Mouse (Mus musculus) bone marrow macrophage, adult 2 months (primary cell): ENCODE results near the gene Il2rb. TPM values are rescaled to one million over a fixed set of nuclear protein-coding genes. Genes with fewer than 3 reads are reported as not detected.
A peak's percentile ranks its signal among the peaks of the same experiment; 100 is the strongest.

Experiments used
- H3K27ac ChIP-seq: 2 replicates; pipeline ENCODE4 v1.5.1; 2012; ENCODE audit warnings: low read depth, low read length; ENCODE audit not compliant: insufficient read depth
- H3K4me1 ChIP-seq: 2 replicates; pipeline ENCODE4 v1.6.1; 2012; ENCODE audit warnings: low read length; ENCODE audit not compliant: control insufficient read depth, insufficient read depth
- H3K4me3 ChIP-seq: 2 replicates; pipeline ENCODE4 v1.5.1; 2012; ENCODE audit warnings: mild to moderate bottlenecking, low read length, moderate library complexity; ENCODE audit not compliant: insufficient read depth
- CTCF ChIP-seq: IDR thresholded peaks from 2 replicates; pipeline ENCODE4 v1.5.1; 2012; ENCODE audit warnings: low read depth, mild to moderate bottlenecking, low read length, moderate library complexity
- POLR2A ChIP-seq: IDR thresholded peaks from 2 replicates; pipeline ENCODE4 v1.6.1; 2012; ENCODE audit warnings: mild to moderate bottlenecking, low read depth, low read length, borderline replicate concordance
- polyA plus RNA-seq: library from polyadenylated mRNA; stranded (reverse); fragments of >200 nt; gene quantifications from 2 replicates; pipeline ENCODE4 v1.2.4, GENCODE M21; 2012; ENCODE audit not compliant: missing spikeins, insufficient read depth, insufficient read length

The Il2rb gene
- polyA plus RNA-seq, 1 experiment: not detected

- Histone ChIP-seq H3K4me3 (no peak overlapping the region), H3K27ac (no peak overlapping the region), H3K4me1 (peaks cover 26% of the 10 kb centered on the region)
- TF ChIP-seq CTCF: no peak
- TF ChIP-seq POLR2A: no peak
Measured at GRCm38 (mm10) chr15:78451201-78451600, 43.9 kb downstream of the Il2rb start.

DNA sequence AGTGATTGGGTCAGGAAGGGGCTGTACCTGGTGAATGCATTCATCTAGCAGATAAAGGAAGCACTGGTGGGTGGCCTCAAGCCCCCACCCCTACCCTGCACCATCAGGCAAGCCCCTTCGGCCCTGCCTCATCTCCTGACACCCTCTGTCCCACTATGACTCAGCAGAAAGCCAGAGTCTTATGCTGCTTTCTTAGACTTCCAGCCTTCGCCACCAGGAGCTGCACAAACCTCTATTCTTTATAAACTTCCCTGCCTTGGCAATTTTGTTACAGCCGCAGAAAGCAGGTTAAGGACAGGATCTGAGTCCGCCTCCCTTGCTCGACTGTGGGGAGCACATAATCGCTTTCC, 44.7 kb downstream of the Il2rb start:
- Histone ChIP-seq H3K4me3 (no peak overlapping the region), H3K4me1 (peaks cover 26% of the 10 kb centered on the region), H3K27ac (peak overlapping the region; percentile 35)
- no peak for TF ChIP-seq CTCF
- TF ChIP-seq POLR2A: no peak

GRCm38 (mm10) chr15:78449694-78450418, 45.2 kb downstream of the Il2rb start:
- TF ChIP-seq CTCF (no peak), POLR2A (no peak)
- Histone ChIP-seq H3K27ac (peak overlapping the region; percentile 35), H3K4me3 (no peak overlapping the region), H3K4me1 (peaks cover 26% of the 10 kb centered on the region)

DNA sequence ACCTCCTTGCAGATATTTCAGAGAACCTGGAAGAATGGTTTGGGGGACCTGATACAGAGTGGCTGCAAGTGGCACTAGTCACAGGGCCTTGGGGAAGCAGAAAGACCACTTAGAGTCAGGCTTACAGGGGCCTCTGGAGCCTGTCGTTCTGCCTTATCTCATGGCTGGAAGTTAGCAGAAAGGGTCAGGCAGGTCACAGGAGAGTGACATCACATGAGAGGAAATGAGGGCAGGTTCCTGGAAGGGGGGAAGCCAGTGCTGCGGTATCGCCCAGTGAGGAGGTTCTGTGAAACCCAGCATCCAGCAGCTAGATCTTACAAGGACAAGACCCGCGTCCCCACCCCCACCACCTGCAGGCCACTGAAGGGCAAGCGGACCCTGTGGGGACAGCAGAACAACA, 45.9 kb downstream of the Il2rb start:
- no peak overlapping the region for H3K4me3 ChIP-seq
- TF ChIP-seq CTCF (no peak), POLR2A (no peak)

DNA sequence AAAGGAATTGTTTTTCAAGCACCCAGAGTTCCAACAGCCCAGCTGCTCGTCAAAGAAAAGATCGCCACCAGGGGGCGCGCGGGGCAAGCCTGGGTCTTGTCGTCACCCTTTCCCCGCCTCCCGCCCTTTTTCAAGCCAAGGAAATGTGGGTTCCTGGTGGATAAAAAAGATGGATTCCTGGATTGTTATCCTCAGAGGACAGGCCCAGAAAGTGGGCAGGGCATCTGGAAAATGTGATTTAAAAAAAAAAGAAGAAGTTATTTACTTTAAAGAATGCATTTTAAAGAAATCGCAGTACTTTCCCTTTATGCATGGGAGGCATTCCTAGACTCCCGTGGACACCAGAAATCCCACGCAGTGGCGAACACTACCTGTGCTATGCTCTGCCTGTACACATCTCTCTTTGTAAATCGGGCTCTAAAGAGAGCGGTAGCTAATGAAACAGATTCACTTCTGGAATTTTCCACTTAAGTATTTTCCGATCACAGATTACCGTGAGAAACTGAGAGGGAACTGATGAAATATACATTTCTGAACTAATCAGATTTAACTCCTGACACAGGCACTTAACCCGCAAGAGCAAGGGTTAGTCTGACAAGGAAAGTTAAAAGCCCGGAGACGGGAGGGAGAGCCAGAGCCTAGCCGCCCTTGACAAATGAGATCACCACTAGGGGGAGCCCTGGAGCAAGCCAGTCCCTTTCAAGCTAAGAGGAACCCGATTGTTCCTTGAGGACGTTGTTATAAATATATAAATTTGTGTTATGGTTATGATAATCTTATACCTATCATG, 47.1 kb downstream of the Il2rb start:
- Histone ChIP-seq H3K4me1 (peaks cover 26% of the 10 kb centered on the region), H3K4me3 (peak overlapping the region; percentile 62), H3K27ac (peak overlapping the region; percentile 57)
- no peak for TF ChIP-seq POLR2A
- peak; percentile 93 for TF ChIP-seq CTCF

More for the DNA sequence above, 45.9 kb downstream of the Il2rb start:
- peaks cover 26% of the 10 kb centered on the region for H3K4me1 ChIP-seq
- no peak overlapping the region for H3K27ac ChIP-seq

- H3K27ac ChIP-seq: no peak overlapping the region
- H3K4me1 ChIP-seq: peaks cover 26% of the 10 kb centered on the region
- no peak overlapping the region for H3K4me3 ChIP-seq
- TF ChIP-seq CTCF (no peak), POLR2A (no peak)
Measured at GRCm38 (mm10) chr15:78447121-78447520, 48.0 kb downstream of the Il2rb start.

DNA sequence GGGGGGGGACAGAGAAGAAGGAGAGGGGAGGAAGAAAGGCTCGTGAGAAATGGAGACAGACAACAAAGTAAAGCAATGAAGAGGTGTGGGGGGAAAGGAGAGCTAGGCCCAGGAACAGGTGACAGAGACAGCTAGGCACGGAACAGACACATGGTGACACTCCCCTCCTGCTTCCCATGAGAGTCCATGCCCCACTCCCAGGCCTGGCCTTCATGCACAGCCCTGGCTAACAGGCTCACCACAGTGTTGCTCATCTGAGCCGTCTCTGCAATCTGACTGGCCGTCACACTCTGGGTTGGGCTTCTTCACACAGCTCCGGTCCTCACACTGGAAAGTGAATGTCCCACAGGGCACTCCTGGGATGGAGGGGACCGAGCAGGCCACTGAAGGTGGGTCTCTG, 51.2 kb downstream of the Il2rb start:
- peaks cover 2% of the 10 kb centered on the region for H3K4me1 ChIP-seq

DNA sequence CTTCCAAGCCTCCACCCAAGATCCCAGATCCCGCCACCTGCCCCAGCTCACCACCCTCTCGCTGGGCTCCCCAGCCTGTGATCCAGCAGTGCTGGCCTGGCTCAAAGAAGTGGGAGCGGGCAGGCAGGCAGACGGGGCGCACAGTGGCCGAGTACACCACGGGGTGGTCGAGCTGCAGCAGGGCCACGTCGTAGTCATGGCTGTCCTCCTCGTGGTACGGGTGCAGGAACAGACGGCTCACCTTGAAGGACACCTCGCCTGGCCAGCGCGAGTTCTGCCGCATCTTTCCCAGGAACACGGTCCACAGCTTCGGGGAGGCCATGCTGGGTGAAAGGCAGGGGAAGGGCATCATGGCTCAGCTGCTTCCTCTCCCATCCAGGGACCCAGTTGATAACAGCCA, 52.8 kb downstream of the Il2rb start:
- TF ChIP-seq POLR2A: no peak
- TF ChIP-seq CTCF: no peak
- no peaks in the 10 kb centered on the region for H3K4me1 ChIP-seq
- no peak overlapping the region for H3K27ac ChIP-seq
- no peak overlapping the region for H3K4me3 ChIP-seq

More for the DNA sequence above, 51.2 kb downstream of the Il2rb start:
- Histone ChIP-seq H3K4me3 (no peak overlapping the region), H3K27ac (no peak overlapping the region)
- TF ChIP-seq CTCF: no peak
- no peak for TF ChIP-seq POLR2A

DNA sequence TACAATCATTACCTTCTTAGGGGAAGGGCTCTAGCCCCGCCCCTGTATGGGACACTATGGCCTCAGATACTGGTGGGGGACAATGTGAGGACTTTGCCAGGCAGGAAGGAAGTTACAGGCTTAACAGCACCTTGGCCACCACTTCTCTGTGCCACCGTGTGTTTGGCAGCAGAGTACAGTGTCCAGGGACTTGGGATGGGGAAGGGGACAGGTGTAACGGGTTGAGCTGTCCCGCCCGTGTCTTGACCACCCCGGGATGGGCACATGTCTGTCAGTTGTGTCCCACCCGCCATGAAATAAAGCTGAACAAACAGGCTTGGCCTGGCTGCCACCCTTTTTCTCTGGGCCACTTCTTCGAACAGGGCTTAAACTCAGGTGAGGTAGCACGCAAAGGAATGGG, 56.1 kb downstream of the Il2rb start:
- no peaks in the 10 kb centered on the region for H3K4me1 ChIP-seq
- TF ChIP-seq POLR2A (no peak), CTCF (no peak)
- no peak overlapping the region for H3K4me3 ChIP-seq
- H3K27ac ChIP-seq: no peak overlapping the region

DNA sequence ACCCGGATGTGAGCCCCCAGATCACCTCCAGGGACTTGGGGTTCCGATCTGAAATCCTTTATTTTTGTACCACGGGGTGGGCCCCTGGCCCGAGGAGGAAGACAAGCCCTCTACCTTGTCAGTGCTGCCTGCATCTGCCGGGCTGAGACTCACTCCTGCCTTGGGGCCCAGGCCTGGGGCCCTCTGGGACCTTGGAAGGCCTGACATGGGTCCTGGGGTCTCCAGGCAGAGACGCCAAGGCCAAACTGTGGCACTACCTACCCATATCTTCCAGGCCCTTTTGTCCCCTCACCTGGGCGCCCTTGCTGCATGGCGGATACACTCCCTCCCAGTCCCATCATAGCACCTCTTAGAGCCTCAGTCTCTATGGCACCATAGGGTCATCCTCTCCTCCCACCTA, 56.6 kb downstream of the Il2rb start:
- Histone ChIP-seq H3K27ac (no peak overlapping the region), H3K4me1 (no peaks in the 10 kb centered on the region), H3K4me3 (no peak overlapping the region)
- TF ChIP-seq POLR2A (no peak), CTCF (no peak)
